Comparison of ENCODE assay signal across 11 mouse cellular contexts in genomic region chr12:72944411-72945225, GRCm38 (mm10). TPM values are rescaled to one million over a fixed set of nuclear protein-coding genes. Genes with fewer than 3 reads are reported as not detected.
DNase-seq lines count a peak whose midpoint lies in the region; ATAC-seq lines count a peak whose summit lies in the region.
"Had no signal": no experiment of that assay in that cellular context is flagged by ENCODE, and none has a peak within 500 bp of the region (broad histone marks: within the 10 kb centered on the region; RNA-seq: fewer than 3 reads in every experiment).

No protein-coding gene starts in this region.

- H3K4me1 ChIP-seq in lung, embryonic 16.5 days (replicated peaks; ENCODE audit: control insufficient read depth, insufficient read depth, low read length) = peaks cover 6% of the 10 kb centered on the region
- H3K4me1 ChIP-seq in forebrain, embryonic 13.5 days = peaks cover 15% of the 10 kb centered on the region
- peaks cover 20% of the 10 kb centered on the region for H3K4me1 ChIP-seq in limb, embryonic 13.5 days
- H3K4me1 ChIP-seq in stomach, embryonic 16.5 days (ENCODE audit: control insufficient read depth, insufficient read depth, low read length) = 0 out of 2 replicates have a peak, but pooled peaks cover 10% of the 10 kb centered on the region

- DNase-seq in lung, postnatal 25 days (ENCODE audit: low spot score) = no peak
- no peak for DNase-seq in kidney, adult 18-20 months
- DNase-seq: kidney, postnatal 14 days had no signal

- H3K9ac ChIP-seq in lung, embryonic 16.5 days (ENCODE audit: low read length) = no peak overlapping the region
- H3K9ac ChIP-seq in forebrain, embryonic 13.5 days = peak overlapping the region; percentile 26; the same call in 1 of the 2 replicates
- no peak overlapping the region for H3K9ac ChIP-seq in limb, embryonic 13.5 days
- H3K9ac ChIP-seq in stomach, embryonic 16.5 days (ENCODE audit: low read length) = no peak overlapping the region

- peaks cover 92% of the 10 kb centered on the region for H3K27me3 ChIP-seq in lung, embryonic 16.5 days (ENCODE audit: control insufficient read depth, insufficient read depth, low read depth, low read length)
- H3K27me3 ChIP-seq in forebrain, embryonic 13.5 days = peaks cover 97% of the 10 kb centered on the region
- peaks cover 98% of the 10 kb centered on the region for H3K27me3 ChIP-seq in limb, embryonic 13.5 days
- peaks cover 85% of the 10 kb centered on the region for H3K27me3 ChIP-seq in stomach, embryonic 16.5 days (ENCODE audit: control insufficient read depth, insufficient read depth, low read length)

- H3K4me2 ChIP-seq in lung, embryonic 16.5 days (ENCODE audit: low read depth, low read length) = peak overlapping the region; percentile 56
- peak overlapping the region; percentile 63 for H3K4me2 ChIP-seq in forebrain, embryonic 13.5 days
- H3K4me2 ChIP-seq in limb, embryonic 13.5 days (replicated peaks) = peak overlapping the region; percentile 75
- H3K4me2 ChIP-seq in stomach, embryonic 16.5 days (ENCODE audit: low read depth, low read length) = peak overlapping the region; percentile 50

- H3K9me3 ChIP-seq in lung, embryonic 16.5 days (ENCODE audit: control insufficient read depth, low read length) = no peaks in the 10 kb centered on the region
- no peaks in the 10 kb centered on the region for H3K9me3 ChIP-seq in forebrain, embryonic 13.5 days (replicated peaks)
- H3K9me3 ChIP-seq in limb, embryonic 13.5 days = no peaks in the 10 kb centered on the region
- no peaks in the 10 kb centered on the region for H3K9me3 ChIP-seq in stomach, embryonic 16.5 days (replicated peaks; ENCODE audit: control insufficient read depth, low read length)

- 2% methylated on average over 24 of the region's 24 CpGs for WGBS in lung, embryonic 16.5 days
- WGBS in forebrain, embryonic 13.5 days = under 1% methylated on average over 24 of the region's 24 CpGs
- WGBS in limb, embryonic 13.5 days = 1% methylated on average over 24 of the region's 24 CpGs
- 3% methylated on average over 24 of the region's 24 CpGs for WGBS in stomach, embryonic 16.5 days

- H3K36me3 ChIP-seq in lung, embryonic 16.5 days (ENCODE audit: control insufficient read depth, insufficient read depth, low read length) = no peaks in the 10 kb centered on the region
- H3K36me3 ChIP-seq in forebrain, embryonic 13.5 days (ENCODE audit: poor library complexity, severe bottlenecking) = no peaks in the 10 kb centered on the region
- no peaks in the 10 kb centered on the region for H3K36me3 ChIP-seq in limb, embryonic 13.5 days
- no peaks in the 10 kb centered on the region for H3K36me3 ChIP-seq in stomach, embryonic 16.5 days (ENCODE audit: control insufficient read depth, insufficient read depth, low read length)

- H3K27ac ChIP-seq in lung, embryonic 16.5 days (ENCODE audit: low read length) = no peak overlapping the region
- no peak overlapping the region for H3K27ac ChIP-seq in forebrain, embryonic 13.5 days
- H3K27ac ChIP-seq in limb, embryonic 13.5 days = no peak overlapping the region
- H3K27ac ChIP-seq in stomach, embryonic 16.5 days (ENCODE audit: low read length) = no peak overlapping the region

- no peak for ATAC-seq in lung, embryonic 16.5 days (ENCODE audit: low read depth)
- no peak for ATAC-seq in forebrain, embryonic 13.5 days
- no peak for ATAC-seq in limb, embryonic 13.5 days (ENCODE audit: low FRiP score, low read depth)
- ATAC-seq in stomach, embryonic 16.5 days (ENCODE audit: insufficient read depth, low FRiP score) = no peak
- ATAC-seq in CD4-positive, CD25-positive, alpha-beta regulatory T cell, adult 4 months = no peak
- ATAC-seq in cerebellum, adult (ENCODE audit: insufficient number of reproducible peaks, low FRiP score, low TSS enrichment) = no peak
- ATAC-seq: Patski had no signal

- H3K4me3 ChIP-seq in lung, embryonic 16.5 days (ENCODE audit: low read length) = peak overlapping the region; percentile 43
- peak overlapping the region; percentile 38 for H3K4me3 ChIP-seq in forebrain, embryonic 13.5 days
- H3K4me3 ChIP-seq in limb, embryonic 13.5 days = peak overlapping the region; percentile 47
- peak overlapping the region; percentile 29 for H3K4me3 ChIP-seq in stomach, embryonic 16.5 days (replicated peaks; ENCODE audit: low read length)

RNA-seq across cellular contexts. Expression of gene 4930447C04Rik, which starts 4.0 kb away (rescaled TPM):
- polyA plus RNA-seq in lung, embryonic 16.5 days (2015; fragmentation: Nextera tagmentation; extraction: Ambion mirVana) = 0.50 and 1.2 TPM in 2 replicates
- 1.8 and 2.1 TPM in 2 replicates for polyA plus RNA-seq in forebrain, embryonic 13.5 days (2015; fragmentation: Nextera tagmentation; extraction: Ambion mirVana)
- polyA plus RNA-seq in limb, embryonic 13.5 days (2015; fragmentation: Nextera tagmentation; extraction: Ambion mirVana) = 5.6 and 6.2 TPM in 2 replicates
- 1.6 and 1.7 TPM in 2 replicates for polyA plus RNA-seq in stomach, embryonic 16.5 days (2015; fragmentation: Nextera tagmentation; extraction: Ambion mirVana)
- under 1 TPM in 1 of 2 experiments, not detected in 1; 0.42 TPM for polyA plus RNA-seq in CD4-positive, CD25-positive, alpha-beta regulatory T cell, adult 4 months (2017; shearing (Covaris generic))
- polyA plus RNA-seq: Patski had no signal

RNA-seq across cellular contexts. Expression of gene Six6, which starts 4.9 kb away (rescaled TPM):
- polyA plus RNA-seq in lung, embryonic 16.5 days (2015; fragmentation: Nextera tagmentation; extraction: Ambion mirVana) = not detected in 2 replicates
- 1.3 and 2.9 TPM in 2 replicates for polyA plus RNA-seq in forebrain, embryonic 13.5 days (2015; fragmentation: Nextera tagmentation; extraction: Ambion mirVana)
- not detected in 2 replicates for polyA plus RNA-seq in limb, embryonic 13.5 days (2015; fragmentation: Nextera tagmentation; extraction: Ambion mirVana)
- not detected in 2 replicates for polyA plus RNA-seq in stomach, embryonic 16.5 days (2015; fragmentation: Nextera tagmentation; extraction: Ambion mirVana)
- polyA plus RNA-seq in CD4-positive, CD25-positive, alpha-beta regulatory T cell, adult 4 months (2017; shearing (Covaris generic)) = not detected
- polyA plus RNA-seq: Patski; testis, adult 2 months had no signal
